10 mouse cellular contexts compared by ENCODE assay signal in genomic region chr6:88431202-88431601, GRCm38 (mm10). TPM values are rescaled to one million over a fixed set of nuclear protein-coding genes. Genes with fewer than 3 reads are reported as not detected.
DNase-seq lines count a peak whose midpoint lies in the region; ATAC-seq and TF ChIP-seq lines count a peak whose summit lies in the region.
"Had no signal": no experiment of that assay in that cellular context is flagged by ENCODE, and none has a peak within 500 bp of the region (broad histone marks: within the 10 kb centered on the region; RNA-seq: fewer than 3 reads in every experiment).

No protein-coding gene starts in this region.

- H3K4me1 ChIP-seq in hindbrain, embryonic 10.5 days (replicated peaks): peaks cover 21% of the 10 kb centered on the region
- H3K4me1 ChIP-seq in hindbrain, embryonic 12.5 days: peaks cover 11% of the 10 kb centered on the region
- peaks cover 24% of the 10 kb centered on the region for H3K4me1 ChIP-seq in embryonic facial prominence, embryonic 14.5 days (ENCODE audit: control insufficient read depth, insufficient read depth, low read length)
- no peaks in the 10 kb centered on the region for H3K4me1 ChIP-seq in intestine, postnatal 0 days (replicated peaks; ENCODE audit: control insufficient read depth, insufficient read depth, low read length)
- no peaks in the 10 kb centered on the region for H3K4me1 ChIP-seq in lung, postnatal 0 days (ENCODE audit: insufficient read depth, low read depth, low read length)
- no peaks in the 10 kb centered on the region for H3K4me1 ChIP-seq in neural tube, embryonic 15.5 days
- H3K4me1 ChIP-seq: neural tube, embryonic 13.5 days had no signal

- H3K9ac ChIP-seq in hindbrain, embryonic 12.5 days: no peak overlapping the region
- no peak overlapping the region for H3K9ac ChIP-seq in embryonic facial prominence, embryonic 14.5 days (ENCODE audit: low read depth, low read length)
- H3K9ac ChIP-seq in intestine, postnatal 0 days (ENCODE audit: low read depth, low read length): no peak overlapping the region
- no peak overlapping the region for H3K9ac ChIP-seq in lung, postnatal 0 days (replicated peaks; ENCODE audit: low read depth)
- H3K9ac ChIP-seq in neural tube, embryonic 15.5 days (replicated peaks): no peak overlapping the region
- H3K9ac ChIP-seq: embryonic facial prominence, embryonic 13.5 days; neural tube, embryonic 13.5 days had no signal

- H3K4me3 ChIP-seq in hindbrain, embryonic 10.5 days: no peak overlapping the region
- H3K4me3 ChIP-seq in hindbrain, embryonic 12.5 days: no peak overlapping the region
- no peak overlapping the region for H3K4me3 ChIP-seq in embryonic facial prominence, embryonic 14.5 days (ENCODE audit: low read depth, low read length)
- no peak overlapping the region for H3K4me3 ChIP-seq in intestine, postnatal 0 days (ENCODE audit: low read depth, low read length)
- H3K4me3 ChIP-seq in lung, postnatal 0 days (ENCODE audit: low read depth, low read length): no peak overlapping the region
- no peak overlapping the region for H3K4me3 ChIP-seq in neural tube, embryonic 15.5 days (replicated peaks)
- H3K4me3 ChIP-seq: embryonic facial prominence, embryonic 13.5 days; neural tube, embryonic 13.5 days had no signal

- no peaks in the 10 kb centered on the region for H3K9me3 ChIP-seq in hindbrain, embryonic 10.5 days
- no peaks in the 10 kb centered on the region for H3K9me3 ChIP-seq in hindbrain, embryonic 12.5 days (replicated peaks)
- H3K9me3 ChIP-seq in embryonic facial prominence, embryonic 14.5 days (ENCODE audit: control insufficient read depth, low read length): no peaks in the 10 kb centered on the region
- no peaks in the 10 kb centered on the region for H3K9me3 ChIP-seq in intestine, postnatal 0 days (ENCODE audit: control insufficient read depth)
- no peaks in the 10 kb centered on the region for H3K9me3 ChIP-seq in lung, postnatal 0 days (ENCODE audit: low read length)
- H3K9me3 ChIP-seq in neural tube, embryonic 15.5 days (replicated peaks): no peaks in the 10 kb centered on the region
- H3K9me3 ChIP-seq: embryonic facial prominence, embryonic 13.5 days; neural tube, embryonic 13.5 days had no signal

- peaks cover 29% of the 10 kb centered on the region for H3K27me3 ChIP-seq in hindbrain, embryonic 10.5 days (ENCODE audit: insufficient read depth, poor library complexity, severe bottlenecking)
- H3K27me3 ChIP-seq in hindbrain, embryonic 12.5 days: no peaks in the 10 kb centered on the region
- no peaks in the 10 kb centered on the region for H3K27me3 ChIP-seq in embryonic facial prominence, embryonic 14.5 days (replicated peaks; ENCODE audit: control insufficient read depth, insufficient read depth, low read length)
- no peaks in the 10 kb centered on the region for H3K27me3 ChIP-seq in intestine, postnatal 0 days (replicated peaks; ENCODE audit: control insufficient read depth, insufficient read depth, low read length)
- H3K27me3 ChIP-seq in lung, postnatal 0 days (replicated peaks; ENCODE audit: insufficient read depth, low read length): no peaks in the 10 kb centered on the region
- H3K27me3 ChIP-seq in neural tube, embryonic 15.5 days (replicated peaks): no peaks in the 10 kb centered on the region
- H3K27me3 ChIP-seq: embryonic facial prominence, embryonic 13.5 days; neural tube, embryonic 13.5 days had no signal

- H3K27ac ChIP-seq in hindbrain, embryonic 10.5 days: no peak overlapping the region
- no peak overlapping the region for H3K27ac ChIP-seq in hindbrain, embryonic 12.5 days
- H3K27ac ChIP-seq in embryonic facial prominence, embryonic 14.5 days (replicated peaks; ENCODE audit: low read depth, low read length): no peak overlapping the region
- H3K27ac ChIP-seq in intestine, postnatal 0 days (ENCODE audit: low read depth, low read length): no peak overlapping the region
- no peak overlapping the region for H3K27ac ChIP-seq in lung, postnatal 0 days (ENCODE audit: low read length)
- H3K27ac ChIP-seq in neural tube, embryonic 15.5 days (replicated peaks): no peak overlapping the region
- H3K27ac ChIP-seq: embryonic facial prominence, embryonic 13.5 days; neural tube, embryonic 13.5 days had no signal

- WGBS in hindbrain, embryonic 10.5 days: 43% methylated on average over 4 of the region's 4 CpGs
- 32% methylated on average over 4 of the region's 4 CpGs for WGBS in hindbrain, embryonic 12.5 days
- WGBS in embryonic facial prominence, embryonic 14.5 days: 23% methylated on average over 4 of the region's 4 CpGs
- 10% methylated on average over 4 of the region's 4 CpGs for WGBS in intestine, postnatal 0 days
- 5% methylated on average over 4 of the region's 4 CpGs for WGBS in lung, postnatal 0 days
- 37% methylated on average over 4 of the region's 4 CpGs for WGBS in neural tube, embryonic 15.5 days

- H3K4me2 ChIP-seq in hindbrain, embryonic 12.5 days (replicated peaks): no peak overlapping the region
- H3K4me2 ChIP-seq in embryonic facial prominence, embryonic 14.5 days (ENCODE audit: low read depth, low read length): no peak overlapping the region
- no peak overlapping the region for H3K4me2 ChIP-seq in intestine, postnatal 0 days (replicated peaks; ENCODE audit: low read depth)
- H3K4me2 ChIP-seq in lung, postnatal 0 days (replicated peaks; ENCODE audit: low read depth, low read length): no peak overlapping the region
- no peak overlapping the region for H3K4me2 ChIP-seq in neural tube, embryonic 15.5 days
- H3K4me2 ChIP-seq: embryonic facial prominence, embryonic 13.5 days; neural tube, embryonic 13.5 days had no signal

- peak; percentile 34 for DNase-seq in hindbrain, embryonic 10.5 days (ENCODE audit: low spot score)
- DNase-seq in NIH3T3 (ENCODE audit: low read depth): peak; percentile 70
- DNase-seq in embryonic facial prominence, embryonic 14.5 days (ENCODE audit: low spot score): peak; percentile 41
- DNase-seq in lung, postnatal 0 days (ENCODE audit: low spot score): peak; percentile 71

- no peaks in the 10 kb centered on the region for H3K36me3 ChIP-seq in hindbrain, embryonic 10.5 days
- H3K36me3 ChIP-seq in hindbrain, embryonic 12.5 days: 0 out of 2 replicates have a peak, but pooled peaks cover 6% of the 10 kb centered on the region
- no peaks in the 10 kb centered on the region for H3K36me3 ChIP-seq in embryonic facial prominence, embryonic 14.5 days (ENCODE audit: control insufficient read depth, insufficient read depth, low read length)
- H3K36me3 ChIP-seq in intestine, postnatal 0 days (ENCODE audit: control insufficient read depth, insufficient read depth): peaks cover 11% of the 10 kb centered on the region
- H3K36me3 ChIP-seq in lung, postnatal 0 days (ENCODE audit: insufficient read depth, low read length): no peaks in the 10 kb centered on the region
- H3K36me3 ChIP-seq in neural tube, embryonic 15.5 days: no peaks in the 10 kb centered on the region
- H3K36me3 ChIP-seq: embryonic facial prominence, embryonic 13.5 days; neural tube, embryonic 13.5 days had no signal

- ATAC-seq in hindbrain, embryonic 12.5 days (ENCODE audit: low FRiP score): no peak
- ATAC-seq in embryonic facial prominence, embryonic 14.5 days (ENCODE audit: low read depth): 0 out of 2 replicates have a peak, but pooled peaks have one; percentile 71
- peak; percentile 78 for ATAC-seq in intestine, postnatal 0 days
- peak; percentile 85 for ATAC-seq in lung, postnatal 0 days
- no peak for ATAC-seq in frontal cortex, adult (ENCODE audit: low TSS enrichment)
- no peak for ATAC-seq in neural tube, embryonic 15.5 days (ENCODE audit: low FRiP score)

- no peak for TF ChIP-seq EP300 in lung, postnatal 0 days (IDR thresholded peaks at IDR 0.05)

- peak; percentile 94 for TF ChIP-seq CTCF in intestine, postnatal 0 days (IDR thresholded peaks at IDR 0.05; ENCODE audit: low read depth)
- TF ChIP-seq CTCF in lung, postnatal 0 days (IDR thresholded peaks at IDR 0.05): peak; percentile 87

RNA-seq across cellular contexts. Expression of gene Eefsec, which starts 15.1 kb away (rescaled TPM):
- 32.9 and 38.9 TPM in 2 replicates for polyA plus RNA-seq in hindbrain, embryonic 10.5 days (2016; fragmentation: Nextera tagmentation; extraction: Ambion mirVana)
- polyA plus RNA-seq in hindbrain, embryonic 12.5 days (2016; fragmentation: Nextera tagmentation; extraction: Ambion mirVana): 27.9 and 28.8 TPM in 2 replicates
- 30.2 and 36.5 TPM in 2 replicates for polyA plus RNA-seq in embryonic facial prominence, embryonic 14.5 days (2014; fragmentation: Nextera tagmentation; extraction: Ambion mirVana)
- 32.8 and 35.9 TPM in 2 replicates for polyA plus RNA-seq in intestine, postnatal 0 days (2015; fragmentation: Nextera tagmentation; extraction: Ambion mirVana)
- 19.5 and 21.0 TPM in 2 replicates for polyA plus RNA-seq in lung, postnatal 0 days (2015; fragmentation: Nextera tagmentation; extraction: Ambion mirVana)
- 27.3 and 32.4 TPM in 2 replicates for polyA plus RNA-seq in neural tube, embryonic 15.5 days (2015; fragmentation: Nextera tagmentation; extraction: Ambion mirVana)

RNA-seq across cellular contexts. Expression of gene Ruvbl1, which starts 34.0 kb away (rescaled TPM):
- polyA plus RNA-seq in hindbrain, embryonic 10.5 days (2016; fragmentation: Nextera tagmentation; extraction: Ambion mirVana): 168 and 195 TPM in 2 replicates
- 111 and 117 TPM in 2 replicates for polyA plus RNA-seq in hindbrain, embryonic 12.5 days (2016; fragmentation: Nextera tagmentation; extraction: Ambion mirVana)
- polyA plus RNA-seq in embryonic facial prominence, embryonic 14.5 days (2014; fragmentation: Nextera tagmentation; extraction: Ambion mirVana): 118 and 131 TPM in 2 replicates
- polyA plus RNA-seq in intestine, postnatal 0 days (2015; fragmentation: Nextera tagmentation; extraction: Ambion mirVana): 27.0 and 30.6 TPM in 2 replicates
- 48.5 and 49.4 TPM in 2 replicates for polyA plus RNA-seq in lung, postnatal 0 days (2015; fragmentation: Nextera tagmentation; extraction: Ambion mirVana)
- 89.9 and 109 TPM in 2 replicates for polyA plus RNA-seq in neural tube, embryonic 15.5 days (2015; fragmentation: Nextera tagmentation; extraction: Ambion mirVana)

Comparison
In these comparisons a context has a peak if more than half of its experiments do, and no peak if none do; other contexts are left out.
1. ATAC-seq: peak in embryonic facial prominence, embryonic 14.5 days (single experiment), intestine, postnatal 0 days (single experiment) and lung, postnatal 0 days (single experiment); none in hindbrain, embryonic 12.5 days (single experiment), frontal cortex, adult (single experiment) and neural tube, embryonic 15.5 days (single experiment).
2. Peak in every context shown above with its lines, with median percentiles within 50 percentile points of each other: DNase-seq.